Mouse (Mus musculus): ENCODE data around the gene Fkbp2. TPM values are rescaled to one million over a fixed set of nuclear protein-coding genes. Genes with fewer than 3 reads are reported as not detected.

Fkbp2 gene
- polyA plus RNA-seq, 1 experiment, result 80.5 TPM

- DNase-seq (ENCODE audit: low read depth), result no peak
Measured at GRCm38 (mm10) chr19:6940396-6941351, 39.6 kb downstream of the Fkbp2 start.

- no peak for DNase-seq (ENCODE audit: low read depth)
Measured at GRCm38 (mm10) chr19:6939106-6940002, 40.9 kb downstream of the Fkbp2 start.

- no peak for DNase-seq (ENCODE audit: low read depth)
Measured at GRCm38 (mm10) chr19:6937541-6938465, 42.5 kb downstream of the Fkbp2 start.

- DNase-seq (ENCODE audit: low read depth), result no peak
Measured at GRCm38 (mm10) chr19:6936299-6936698, 44.0 kb downstream of the Fkbp2 start.

GRCm38 (mm10) chr19:6934195-6934977, 45.9 kb downstream of the Fkbp2 start, which contains the start of gene Kcnk4:
Gene Kcnk4, minus strand, starts transcription at chr19:6934515.
- no peak for DNase-seq (ENCODE audit: low read depth)

- no peak for DNase-seq (ENCODE audit: low read depth)
Measured at GRCm38 (mm10) chr19:6933436-6934194, 46.7 kb downstream of the Fkbp2 start.

- no peak for DNase-seq (ENCODE audit: low read depth)
Measured at GRCm38 (mm10) chr19:6933102-6933435, 47.2 kb downstream of the Fkbp2 start.

GRCm38 (mm10) chr19:6932018-6932417, 48.3 kb downstream of the Fkbp2 start:
- no peak for DNase-seq (ENCODE audit: low read depth)

- DNase-seq (ENCODE audit: low read depth), result no peak
Measured at GRCm38 (mm10) chr19:6931002-6931401, 49.3 kb downstream of the Fkbp2 start.

GRCm38 (mm10) chr19:6928080-6928479, 52.2 kb downstream of the Fkbp2 start:
- no peak for DNase-seq (ENCODE audit: low read depth)

Other genes with a start within 250 kb of the Fkbp2 start
- gene Rps6ka4, start 139.9 kb downstream of the Fkbp2 start, polyA plus RNA-seq (2012; rRNA removed), result 28.2 and 32.0 TPM in 2 replicates
- 2.9 and 3.1 TPM in 2 replicates for gene Ccdc88b, start 122.3 kb downstream of the Fkbp2 start, polyA plus RNA-seq (2012; rRNA removed)
- gene Trmt112, start 70.8 kb downstream of the Fkbp2 start, polyA plus RNA-seq (2012; rRNA removed), result 101 and 122 TPM in 2 replicates
- 231 and 263 TPM in 2 replicates for gene Prdx5, start 70.4 kb downstream of the Fkbp2 start, polyA plus RNA-seq (2012; rRNA removed)
- 40.7 and 50.4 TPM in 2 replicates for gene Esrra, start 58.7 kb downstream of the Fkbp2 start, polyA plus RNA-seq (2012; rRNA removed)
- 2.4 and 4.3 TPM in 2 replicates for gene Catsperz, start 55.1 kb downstream of the Fkbp2 start, polyA plus RNA-seq (2012; rRNA removed)
- gene Kcnk4, start 46.0 kb downstream of the Fkbp2 start, polyA plus RNA-seq (2012; rRNA removed), result 0.08 and 0.15 TPM in 2 replicates
- 60.1 and 82.0 TPM in 2 replicates for gene Bad, start 38.6 kb downstream of the Fkbp2 start, polyA plus RNA-seq (2012; rRNA removed)
- 85.1 and 89.1 TPM in 2 replicates for gene Gpr137, start 38.0 kb downstream of the Fkbp2 start, polyA plus RNA-seq (2012; rRNA removed)
- gene Ppp1r14b, start 5.5 kb downstream of the Fkbp2 start, polyA plus RNA-seq (2012; rRNA removed), result 69.4 and 78.5 TPM in 2 replicates
- 63.4 and 74.5 TPM in 2 replicates for gene Plcb3, start 4.0 kb downstream of the Fkbp2 start, polyA plus RNA-seq (2012; rRNA removed)
- gene Vegfb, start 7.2 kb upstream of the Fkbp2 start, polyA plus RNA-seq (2012; rRNA removed), result 62.4 and 80.9 TPM in 2 replicates
- gene Dnajc4, start 12.1 kb upstream of the Fkbp2 start, polyA plus RNA-seq (2012; rRNA removed), result 65.3 and 68.7 TPM in 2 replicates
- gene Nudt22, start 15.6 kb upstream of the Fkbp2 start, polyA plus RNA-seq (2012; rRNA removed), result 45.2 and 46.9 TPM in 2 replicates
- gene Trpt1, start 15.6 kb upstream of the Fkbp2 start, polyA plus RNA-seq (2012; rRNA removed), result 18.6 and 21.1 TPM in 2 replicates
- 10.3 and 11.8 TPM in 2 replicates for gene Fermt3, start 39.0 kb upstream of the Fkbp2 start, polyA plus RNA-seq (2012; rRNA removed)
- gene Stip1, start 59.5 kb upstream of the Fkbp2 start, polyA plus RNA-seq (2012; rRNA removed), result 42.0 and 46.0 TPM in 2 replicates
- gene Macrod1, start 76.3 kb upstream of the Fkbp2 start, polyA plus RNA-seq (2012; rRNA removed), result 29.9 and 42.2 TPM in 2 replicates
- 0.51 and 0.91 TPM in 2 replicates for gene Flrt1, start 125.2 kb upstream of the Fkbp2 start, polyA plus RNA-seq (2012; rRNA removed)
- 121 and 122 TPM in 2 replicates for gene Otub1, start 225.8 kb upstream of the Fkbp2 start, polyA plus RNA-seq (2012; rRNA removed)
- gene Cox8a, start 237.1 kb upstream of the Fkbp2 start, polyA plus RNA-seq (2012; rRNA removed), result 1,770 and 2,047 TPM in 2 replicates

Data from gonadal fat pad, adult 2 months (tissue).